Mouse (Mus musculus) testis, adult 2 months (tissue): Measurements from ENCODE around the gene Gimap5. TPM values are rescaled to one million over a fixed set of nuclear protein-coding genes. Genes with fewer than 3 reads are reported as not detected.
A peak's percentile ranks its signal among the peaks of the same experiment; 100 is the strongest.

Source experiments
- H3K27ac ChIP-seq: fragments of 200-500 bp; 2 replicates; pipeline ENCODE4 v1.5.1; 2012; ENCODE audit warnings: low read depth, low read length; ENCODE audit not compliant: control insufficient read depth, insufficient read depth
- H3K27me3 ChIP-seq: fragments of 200-500 bp; 2 replicates; pipeline ENCODE4 v1.6.1; 2012; ENCODE audit warnings: mild to moderate bottlenecking, low read length, moderate library complexity; ENCODE audit not compliant: control insufficient read depth, insufficient read depth
- H3K36me3 ChIP-seq: fragments of 200-500 bp; 2 replicates; pipeline ENCODE4 v1.6.1; 2012; ENCODE audit warnings: mild to moderate bottlenecking, low read length; ENCODE audit not compliant: control insufficient read depth, insufficient read depth
- H3K4me1 ChIP-seq: fragments of 200-500 bp; 2 replicates; pipeline ENCODE4 v1.6.1; 2012; ENCODE audit warnings: low read length; ENCODE audit not compliant: control insufficient read depth, insufficient read depth
- H3K4me3 ChIP-seq: fragments of 200-500 bp; 2 replicates; pipeline ENCODE4 v1.5.1; 2012; ENCODE audit warnings: low read depth, mild to moderate bottlenecking, low read length, moderate library complexity, mixed read lengths; ENCODE audit not compliant: control insufficient read depth
- CTCF ChIP-seq: fragments of 200-500 bp; IDR thresholded peaks from 2 replicates; pipeline ENCODE4 v1.5.1; 2012; ENCODE audit warnings: low read depth, mild to moderate bottlenecking, inconsistent platforms, low read length, moderate library complexity; ENCODE audit not compliant: control insufficient read depth, insufficient read depth, insufficient replicate concordance
- POLR2A ChIP-seq: fragments of 200-500 bp; IDR thresholded peaks from 2 replicates; pipeline ENCODE4 v1.6.1; 2012; ENCODE audit warnings: low read depth, mild to moderate bottlenecking, inconsistent platforms, low read length, moderate library complexity; ENCODE audit not compliant: control insufficient read depth
- polyA plus RNA-seq: library from polyadenylated mRNA; depleted of rRNA; stranded (reverse); fragments of >200 nt; gene quantifications from 2 replicates; pipeline ENCODE4 v1.2.3, GENCODE M21; 2012; rRNA removed

Gene Gimap5
- polyA plus RNA-seq: 0.30 and 0.76 TPM in 2 replicates

DNA sequence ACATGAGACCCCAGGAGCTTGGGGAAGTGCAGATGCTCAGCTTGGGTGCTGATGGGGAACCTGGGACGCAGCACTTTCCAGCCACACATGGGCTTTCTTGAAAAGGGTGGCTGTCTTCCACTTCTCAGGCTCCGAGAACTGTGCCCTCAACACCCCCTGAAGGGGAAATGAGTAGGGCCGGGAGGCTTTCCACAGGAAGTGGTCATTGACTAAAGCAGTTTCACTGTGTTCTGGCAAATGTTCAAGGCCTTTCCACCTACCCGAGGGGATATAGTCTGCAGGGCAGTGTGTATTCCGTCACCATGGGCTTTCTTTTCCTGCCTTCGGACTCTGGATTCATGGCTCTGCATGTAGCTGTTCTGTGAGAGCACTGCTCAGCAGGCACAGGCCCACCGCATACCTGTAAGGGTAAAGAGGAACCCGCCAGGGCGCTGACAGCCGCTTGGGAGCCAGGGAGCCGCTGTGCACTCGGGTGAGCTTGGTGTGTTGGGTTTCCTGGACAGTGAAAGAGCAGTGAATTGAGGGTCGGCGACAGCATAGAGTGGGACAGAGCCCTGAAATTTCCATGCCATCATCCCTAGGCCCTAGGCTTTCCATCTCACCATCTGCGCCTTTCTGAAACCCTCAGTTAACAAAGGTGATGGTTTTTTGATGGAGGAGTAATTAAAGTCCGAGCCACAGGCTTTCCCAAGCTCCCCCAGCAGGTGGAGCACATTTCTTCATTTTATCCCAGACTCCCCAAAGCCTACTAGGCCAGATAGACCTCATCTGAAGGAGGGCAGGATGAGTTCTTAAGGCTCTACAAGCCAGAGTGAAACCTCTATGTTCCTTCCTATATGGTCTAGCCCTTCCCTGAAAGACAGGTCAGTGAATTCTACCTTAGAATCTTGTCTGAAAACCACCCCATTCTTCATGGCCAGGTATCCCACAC lies at the start of gene Gimap5:
TSS of gene Gimap5 (plus strand) at position 239 of the 931 bp plus-strand sequence.
- peaks cover 10% of the 10 kb centered on the region; the same call in 1 of the 2 replicates for H3K4me1 ChIP-seq
- no peaks in the 10 kb centered on the region for H3K27me3 ChIP-seq
- H3K36me3 ChIP-seq: no peaks in the 10 kb centered on the region
- TF ChIP-seq CTCF: peak; percentile 7; the same call in 1 of the 2 replicates
- TF ChIP-seq POLR2A: no peak
- H3K27ac ChIP-seq: peak within 1 kb of the TSS; percentile 43; the same call in 1 of the 2 replicates
- H3K4me3 ChIP-seq: no peak within 1 kb of the TSS

- TF ChIP-seq POLR2A: no peak
- no peak for TF ChIP-seq CTCF
- H3K36me3 ChIP-seq: no peaks in the 10 kb centered on the region
- H3K4me1 ChIP-seq: no peaks in the 10 kb centered on the region
- H3K4me3 ChIP-seq: no peak overlapping the region
- no peak overlapping the region for H3K27ac ChIP-seq
- no peaks in the 10 kb centered on the region for H3K27me3 ChIP-seq
Measured at GRCm38 (mm10) chr6:48696830-48697554, 49.0 kb upstream of the Gimap5 start.

DNA sequence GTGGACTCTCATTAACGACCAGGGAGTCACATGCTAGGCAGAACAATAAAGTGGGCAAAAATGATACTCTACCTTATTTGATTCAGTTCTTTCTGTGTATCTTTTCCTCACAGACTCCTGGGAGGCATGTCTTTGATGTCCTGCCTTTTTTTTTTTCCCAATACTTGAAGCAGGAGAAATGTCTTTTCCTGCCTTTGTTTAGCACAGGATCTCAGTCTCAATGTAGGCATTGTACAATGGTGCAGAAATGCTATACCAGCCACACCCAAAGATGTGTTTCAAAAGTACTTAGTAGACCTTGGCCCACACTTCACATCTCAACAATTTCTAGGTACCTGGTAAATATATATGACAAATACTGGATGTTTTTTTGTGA lies 48.5 kb upstream of the Gimap5 start:
- no peak overlapping the region for H3K27ac ChIP-seq
- H3K4me1 ChIP-seq: no peaks in the 10 kb centered on the region
- no peak overlapping the region for H3K4me3 ChIP-seq
- no peak for TF ChIP-seq CTCF
- no peak for TF ChIP-seq POLR2A
- no peaks in the 10 kb centered on the region for H3K27me3 ChIP-seq
- no peaks in the 10 kb centered on the region for H3K36me3 ChIP-seq

DNA sequence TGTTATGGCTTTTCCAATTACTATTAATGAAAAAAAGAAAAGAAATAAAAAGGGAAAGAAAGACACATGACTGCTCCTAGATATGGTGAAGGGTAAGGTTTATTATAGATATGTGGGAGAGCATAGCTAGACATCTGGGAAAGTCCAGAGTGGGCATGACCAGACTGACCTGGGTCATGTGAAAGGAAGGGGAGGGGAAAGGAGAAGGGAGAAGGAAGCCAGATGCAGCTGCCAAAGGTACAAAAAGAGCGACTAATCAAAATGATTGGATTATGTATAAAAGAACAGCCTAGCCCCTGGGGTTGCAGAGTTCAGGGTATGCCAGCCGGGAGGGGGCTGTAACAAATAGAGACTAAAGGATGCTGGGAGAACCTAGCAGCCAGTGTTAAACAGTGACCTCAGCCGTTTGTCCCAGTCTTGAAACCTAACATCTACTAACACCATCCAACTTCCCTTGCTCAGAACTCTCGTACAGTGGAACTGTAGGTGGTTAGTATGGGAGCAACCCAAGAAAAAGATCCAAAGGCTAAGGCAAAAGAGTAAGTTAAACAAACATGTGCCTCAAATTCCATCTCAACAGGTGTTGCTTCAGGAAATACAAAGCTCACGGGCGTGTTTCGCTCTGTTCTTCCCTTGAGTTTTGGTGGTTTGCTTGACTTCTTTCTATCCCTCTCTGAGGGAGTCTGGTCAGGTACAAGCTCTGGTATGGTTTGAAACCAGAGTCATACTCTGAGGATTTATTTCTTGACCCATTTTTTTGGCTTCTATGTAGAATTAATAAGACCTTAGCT lies 47.7 kb upstream of the Gimap5 start:
- TF ChIP-seq POLR2A (no peak), CTCF (no peak)
- Histone ChIP-seq H3K36me3 (no peaks in the 10 kb centered on the region), H3K27me3 (no peaks in the 10 kb centered on the region), H3K4me3 (no peak overlapping the region), H3K4me1 (no peaks in the 10 kb centered on the region), H3K27ac (no peak overlapping the region)

GRCm38 (mm10) chr6:48698888-48699287 lies 47.1 kb upstream of the Gimap5 start:
- H3K4me1 ChIP-seq: no peaks in the 10 kb centered on the region
- no peaks in the 10 kb centered on the region for H3K36me3 ChIP-seq

DNA sequence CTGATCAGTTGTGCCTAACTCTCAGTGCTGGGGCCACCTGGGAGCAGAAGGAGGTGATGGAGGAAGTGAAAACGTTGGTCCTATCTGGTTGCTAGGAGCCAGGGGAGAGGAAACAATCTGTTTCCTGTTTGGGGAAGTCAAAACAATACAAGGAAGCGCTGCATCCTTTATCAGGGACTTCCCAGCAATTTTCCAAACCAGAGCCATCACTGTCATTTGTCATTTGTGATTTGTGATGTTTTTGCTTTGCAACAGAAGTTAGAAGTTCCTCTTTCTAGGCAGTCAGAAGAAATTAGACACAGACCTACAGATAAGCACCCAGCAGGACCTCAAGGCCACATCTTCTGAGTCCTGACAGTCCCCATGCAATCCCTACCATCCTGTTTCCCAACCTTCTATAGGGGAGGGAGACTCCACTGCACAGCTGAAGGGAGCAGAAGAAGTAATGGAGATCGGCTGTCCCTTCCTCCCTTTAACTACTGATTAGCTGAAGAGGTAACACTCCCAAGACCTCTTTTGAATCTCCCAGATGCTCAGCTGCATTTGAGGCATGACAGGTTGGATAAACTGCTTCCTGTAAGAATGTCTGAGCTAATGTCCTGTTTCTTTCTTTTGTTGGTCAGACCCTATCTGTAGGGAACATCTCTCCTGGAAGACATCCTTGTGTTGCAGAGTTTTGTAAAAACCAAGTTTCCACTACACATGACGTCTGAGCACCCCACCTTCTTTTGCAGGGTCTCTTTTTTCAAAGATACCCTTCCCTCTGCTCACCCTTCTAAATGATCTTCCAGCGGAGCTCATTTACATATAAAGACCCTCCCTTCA lies 45.5 kb upstream of the Gimap5 start:
- H3K36me3 ChIP-seq: no peaks in the 10 kb centered on the region

More at GRCm38 (mm10) chr6:48698888-48699287, 47.1 kb upstream of the Gimap5 start:
- Histone ChIP-seq H3K27ac (no peak overlapping the region), H3K27me3 (no peaks in the 10 kb centered on the region), H3K4me3 (no peak overlapping the region)
- TF ChIP-seq CTCF: no peak
- TF ChIP-seq POLR2A: no peak

More for the DNA sequence above, 45.5 kb upstream of the Gimap5 start:
- H3K4me1 ChIP-seq: no peaks in the 10 kb centered on the region
- TF ChIP-seq POLR2A: no peak
- TF ChIP-seq CTCF: no peak
- H3K27ac ChIP-seq: no peak overlapping the region
- H3K4me3 ChIP-seq: no peak overlapping the region
- no peaks in the 10 kb centered on the region for H3K27me3 ChIP-seq
